Mouse (Mus musculus) ES-Bruce4 (cell line): ENCODE results near the gene Camkk1.

Experiments
- CTCF ChIP-seq: IDR thresholded peaks from one replicate; pipeline ENCODE4 v1.8.1; 2011; ENCODE audit warnings: low read depth, low read length
- POLR2A ChIP-seq: IDR thresholded peaks from one replicate; pipeline ENCODE4 v1.8.1; 2011; ENCODE audit warnings: low read length; ENCODE audit not compliant: insufficient read depth

- TF ChIP-seq CTCF (no peak), POLR2A (no peak)
Observed at GRCm38 (mm10) chr11:73090283-73090682, 71.5 kb downstream of the Camkk1 start, which contains the start of gene Itgae.
